Mouse (Mus musculus): ENCODE measurements around the gene Tnni2. TPM values are rescaled to one million over a fixed set of nuclear protein-coding genes. Genes with fewer than 3 reads are reported as not detected.

Gene Tnni2
- polyA plus RNA-seq, 1 experiment from 2014 or later = 17.6 TPM

DNA sequence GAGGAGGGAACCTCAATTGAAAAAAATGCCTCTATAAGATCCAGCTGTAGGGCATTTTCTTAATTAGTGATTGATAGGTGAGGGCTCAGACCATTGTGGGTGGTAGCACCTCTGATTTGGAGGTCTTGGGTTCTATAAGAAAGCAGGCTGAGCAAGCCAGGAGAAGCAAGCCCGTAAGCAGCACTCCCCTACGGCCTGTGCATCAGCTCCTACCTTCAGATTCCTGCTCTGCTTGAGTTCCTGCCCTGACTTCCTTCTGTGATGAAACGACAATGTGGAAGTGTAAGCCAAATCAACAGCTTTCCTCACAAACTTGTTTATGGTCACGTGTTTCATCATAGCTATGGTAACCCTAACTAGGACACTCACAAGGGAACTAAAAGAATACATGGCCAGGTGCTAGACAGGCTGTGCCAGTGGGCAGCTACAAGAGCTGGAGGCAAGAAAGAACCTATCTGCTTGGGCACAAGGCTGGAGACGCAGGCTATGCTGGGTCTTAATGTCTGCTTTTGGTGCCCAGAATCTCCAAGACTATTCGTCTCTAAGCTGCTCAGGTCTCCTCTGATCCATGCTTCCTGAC, 7.5 kb downstream of the Tnni2 start:
- Histone ChIP-seq H3K9ac (ENCODE audit: low read length) (no peak overlapping the region), H3K27me3 (ENCODE audit: control insufficient read depth, insufficient read depth, low read depth, low read length) (no peaks in the 10 kb centered on the region), H3K36me3 (ENCODE audit: control insufficient read depth, insufficient read depth, low read length) (no peaks in the 10 kb centered on the region), H3K4me2 (ENCODE audit: low read depth, low read length) (no peak overlapping the region), H3K4me3 (ENCODE audit: low read length) (no peak overlapping the region), H3K27ac (ENCODE audit: low read length) (no peak overlapping the region), H3K4me1 (replicated peaks; ENCODE audit: control insufficient read depth, insufficient read depth, low read length) (peaks cover under 1% of the 10 kb centered on the region), H3K9me3 (ENCODE audit: control insufficient read depth, low read length) (no peaks in the 10 kb centered on the region)
- 72% methylated on average over 6 of the region's 6 CpGs for WGBS
- 0 out of 2 replicates have a peak, but pooled peaks have one; percentile 10 for ATAC-seq (ENCODE audit: low read depth)

DNA sequence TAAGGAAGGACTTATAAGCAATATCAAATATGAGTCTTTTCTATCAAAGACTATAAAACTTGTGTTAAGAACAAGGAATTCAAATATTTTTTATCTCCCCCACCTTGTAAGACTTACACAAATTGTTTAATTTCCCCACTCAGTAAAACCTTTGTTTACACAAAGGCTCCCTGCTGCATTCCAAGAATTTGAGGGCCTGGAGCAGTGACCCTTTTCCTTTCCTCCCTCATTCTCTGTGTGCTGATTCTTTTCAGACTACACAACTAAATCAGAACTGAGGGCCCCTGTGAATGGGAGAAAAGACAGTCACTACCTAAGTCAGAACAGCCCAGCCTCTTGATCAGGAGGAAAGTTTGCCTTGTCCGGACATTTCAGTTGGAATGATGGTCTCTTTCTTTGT, 13.1 kb downstream of the Tnni2 start:
- no peaks in the 10 kb centered on the region for H3K27me3 ChIP-seq (ENCODE audit: control insufficient read depth, insufficient read depth, low read depth, low read length)
- 39% methylated on average over 1 of the region's 1 CpGs for WGBS
- no peak for ATAC-seq (ENCODE audit: low read depth)
- H3K36me3 ChIP-seq (ENCODE audit: control insufficient read depth, insufficient read depth, low read length) = no peaks in the 10 kb centered on the region
- peak overlapping the region; percentile 90 for H3K27ac ChIP-seq (ENCODE audit: low read length)
- no peaks in the 10 kb centered on the region for H3K9me3 ChIP-seq (ENCODE audit: control insufficient read depth, low read length)
- peak overlapping the region; percentile 49; the same call in 1 of the 2 replicates for H3K9ac ChIP-seq (ENCODE audit: low read length)
- H3K4me2 ChIP-seq (ENCODE audit: low read depth, low read length) = no peak overlapping the region
- peaks cover 47% of the 10 kb centered on the region for H3K4me1 ChIP-seq (replicated peaks; ENCODE audit: control insufficient read depth, insufficient read depth, low read length)
- no peak overlapping the region for H3K4me3 ChIP-seq (ENCODE audit: low read length)

DNA sequence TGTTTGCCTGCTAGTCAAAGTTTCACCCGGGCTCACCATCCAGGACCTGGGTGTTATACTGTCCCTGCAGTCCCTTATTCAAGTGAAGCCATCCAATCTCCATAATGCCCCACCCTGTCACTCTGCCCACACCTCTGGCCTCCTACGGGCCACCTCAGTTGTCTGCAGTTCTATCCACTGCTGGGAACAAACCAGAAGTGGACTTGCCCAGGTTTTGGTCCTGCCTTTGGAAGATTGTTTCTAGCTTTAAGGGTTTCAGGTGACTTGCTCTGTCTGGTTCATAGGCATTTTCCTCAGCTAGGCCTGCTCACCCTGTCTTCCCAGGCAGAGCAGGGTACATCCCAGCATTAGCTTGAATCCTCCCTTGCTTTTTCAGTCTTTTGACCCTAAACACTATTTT, 13.6 kb downstream of the Tnni2 start:
- Histone ChIP-seq H3K9me3 (ENCODE audit: control insufficient read depth, low read length) (no peaks in the 10 kb centered on the region), H3K4me2 (ENCODE audit: low read depth, low read length) (no peak overlapping the region), H3K27me3 (ENCODE audit: control insufficient read depth, insufficient read depth, low read depth, low read length) (no peaks in the 10 kb centered on the region), H3K36me3 (ENCODE audit: control insufficient read depth, insufficient read depth, low read length) (no peaks in the 10 kb centered on the region), H3K4me3 (ENCODE audit: low read length) (no peak overlapping the region), H3K4me1 (replicated peaks; ENCODE audit: control insufficient read depth, insufficient read depth, low read length) (peaks cover 50% of the 10 kb centered on the region), H3K9ac (ENCODE audit: low read length) (peak overlapping the region; percentile 49; the same call in 1 of the 2 replicates), H3K27ac (ENCODE audit: low read length) (peak overlapping the region; percentile 90)
- WGBS = 30% methylated on average over 2 of the region's 2 CpGs
- no peak for ATAC-seq (ENCODE audit: low read depth)

DNA sequence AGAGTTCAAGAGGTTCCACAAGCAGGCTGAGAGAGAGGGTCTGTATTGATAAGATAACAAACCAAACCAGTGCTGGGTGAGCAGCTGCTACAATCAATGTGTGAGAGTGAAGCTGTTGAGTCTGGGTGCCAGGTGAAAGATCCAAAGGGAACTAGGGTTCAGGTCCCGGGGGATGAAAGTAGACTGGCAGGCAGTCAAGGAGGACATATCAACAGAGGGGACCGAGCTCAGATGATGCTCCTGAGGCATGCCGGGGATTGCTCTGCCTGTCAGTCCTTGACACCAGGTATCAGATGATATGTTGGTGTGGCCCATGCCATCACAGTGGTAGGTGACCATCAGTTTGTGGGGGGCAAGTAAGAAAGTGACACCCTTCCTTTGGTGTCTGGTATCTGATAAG, 15.2 kb downstream of the Tnni2 start:
- no peak for ATAC-seq (ENCODE audit: low read depth)
- Histone ChIP-seq H3K4me3 (ENCODE audit: low read length) (no peak overlapping the region), H3K4me1 (replicated peaks; ENCODE audit: control insufficient read depth, insufficient read depth, low read length) (peaks cover 50% of the 10 kb centered on the region), H3K36me3 (ENCODE audit: control insufficient read depth, insufficient read depth, low read length) (no peaks in the 10 kb centered on the region), H3K9me3 (ENCODE audit: control insufficient read depth, low read length) (no peaks in the 10 kb centered on the region), H3K9ac (ENCODE audit: low read length) (peak overlapping the region; percentile 28; the same call in 1 of the 2 replicates), H3K27ac (ENCODE audit: low read length) (peak overlapping the region; percentile 93), H3K27me3 (ENCODE audit: control insufficient read depth, insufficient read depth, low read depth, low read length) (no peaks in the 10 kb centered on the region), H3K4me2 (ENCODE audit: low read depth, low read length) (no peak overlapping the region)
- 28% methylated on average over 3 of the region's 3 CpGs for WGBS

DNA sequence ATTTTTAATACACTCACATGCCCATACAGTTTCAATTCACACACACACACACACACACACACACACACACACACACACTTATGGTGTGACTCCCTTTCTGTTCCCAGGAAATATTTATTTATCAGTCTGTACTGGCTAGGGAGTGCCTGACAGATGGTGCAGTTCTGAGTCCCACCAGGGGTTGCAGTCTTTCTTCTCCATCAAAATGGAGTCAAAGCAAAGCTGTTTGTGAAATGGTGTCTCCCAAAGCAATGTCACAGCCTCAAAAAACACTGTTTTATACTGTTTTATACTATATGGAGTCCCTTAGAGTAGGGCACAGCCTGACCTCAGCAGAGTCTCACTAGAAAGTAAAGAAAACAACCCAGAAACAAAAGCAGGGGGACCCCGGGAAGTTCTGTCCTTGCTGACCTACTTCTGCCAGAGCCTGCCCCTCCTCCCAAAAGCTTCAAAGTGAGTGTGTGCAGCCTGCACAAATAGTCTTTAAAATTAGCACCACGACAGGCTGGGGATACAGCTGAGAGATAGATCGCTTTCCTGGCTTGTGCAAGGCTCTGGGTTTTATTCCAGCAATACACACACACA, 15.7 kb downstream of the Tnni2 start:
- no peak overlapping the region for H3K4me2 ChIP-seq (ENCODE audit: low read depth, low read length)
- H3K4me1 ChIP-seq (replicated peaks; ENCODE audit: control insufficient read depth, insufficient read depth, low read length) = peaks cover 50% of the 10 kb centered on the region
- H3K9me3 ChIP-seq (ENCODE audit: control insufficient read depth, low read length) = no peaks in the 10 kb centered on the region
- no peaks in the 10 kb centered on the region for H3K36me3 ChIP-seq (ENCODE audit: control insufficient read depth, insufficient read depth, low read length)
- peak overlapping the region; percentile 37 for H3K9ac ChIP-seq (ENCODE audit: low read length)
- no peaks in the 10 kb centered on the region for H3K27me3 ChIP-seq (ENCODE audit: control insufficient read depth, insufficient read depth, low read depth, low read length)
- H3K4me3 ChIP-seq (ENCODE audit: low read length) = no peak overlapping the region
- peak overlapping the region; percentile 93 for H3K27ac ChIP-seq (ENCODE audit: low read length)
- ATAC-seq (ENCODE audit: low read depth) = peak; percentile 55
- 7% methylated on average over 3 of the region's 3 CpGs for WGBS

DNA sequence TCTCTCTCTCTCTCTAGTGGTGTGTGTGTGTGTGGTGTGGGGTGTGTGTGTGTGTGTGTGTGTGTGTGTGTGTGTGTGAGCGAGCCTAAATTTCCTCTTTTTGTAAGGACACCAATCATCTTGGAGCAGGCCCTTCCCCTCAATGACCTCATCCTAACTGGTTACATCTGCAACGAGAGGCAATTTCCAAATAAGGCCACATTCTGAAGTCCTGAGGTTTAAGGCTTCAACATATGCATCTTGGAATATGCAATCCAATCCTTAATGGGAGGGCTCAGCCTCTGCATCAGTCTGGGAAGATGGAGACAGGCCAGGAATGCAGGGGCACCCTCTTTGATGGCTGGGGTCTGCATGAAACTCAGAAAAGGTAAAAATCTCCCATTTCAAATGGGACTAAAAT, 16.4 kb downstream of the Tnni2 start:
- ATAC-seq (ENCODE audit: low read depth) = peak; percentile 78

DNA sequence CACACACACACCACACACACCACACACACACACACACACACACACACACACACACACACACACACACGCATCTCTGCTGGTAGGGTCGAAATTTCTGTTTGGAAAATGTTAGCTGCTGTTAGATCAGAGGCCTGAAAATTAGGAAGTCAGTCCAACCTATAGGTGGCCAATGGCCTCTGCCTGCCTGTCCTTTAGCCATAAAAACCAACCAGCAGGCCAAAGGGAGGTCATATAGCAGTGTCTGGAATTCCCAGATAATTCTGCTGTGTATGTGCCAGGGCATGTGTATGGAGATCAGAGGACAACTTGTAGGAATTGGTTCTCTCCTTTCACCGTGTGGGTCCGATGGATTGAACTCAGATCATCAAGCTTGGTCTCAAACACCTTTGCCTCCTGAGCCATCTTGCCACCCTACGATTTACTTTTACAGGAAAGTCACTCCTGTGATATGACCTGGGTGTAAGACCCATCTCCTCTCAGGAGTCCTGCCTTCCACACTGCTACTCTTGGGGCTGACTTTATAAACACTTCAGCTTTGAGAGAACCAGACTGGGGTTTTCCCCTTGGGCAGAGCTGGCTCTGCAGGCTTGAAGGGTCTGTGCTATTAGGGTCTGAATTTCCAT, 17.2 kb downstream of the Tnni2 start:
- no peaks in the 10 kb centered on the region for H3K27me3 ChIP-seq (ENCODE audit: control insufficient read depth, insufficient read depth, low read depth, low read length)
- no peak overlapping the region for H3K4me3 ChIP-seq (ENCODE audit: low read length)
- no peak overlapping the region for H3K4me2 ChIP-seq (ENCODE audit: low read depth, low read length)
- ATAC-seq (ENCODE audit: low read depth) = no peak
- WGBS = 45% methylated on average over 5 of the region's 5 CpGs
- peaks cover 50% of the 10 kb centered on the region for H3K4me1 ChIP-seq (replicated peaks; ENCODE audit: control insufficient read depth, insufficient read depth, low read length)
- peak overlapping the region; percentile 93 for H3K27ac ChIP-seq (ENCODE audit: low read length)
- H3K9ac ChIP-seq (ENCODE audit: low read length) = 0 out of 2 replicates have a peak overlapping the region, but pooled peaks have one; percentile 5
- no peaks in the 10 kb centered on the region for H3K9me3 ChIP-seq (ENCODE audit: control insufficient read depth, low read length)
- no peaks in the 10 kb centered on the region for H3K36me3 ChIP-seq (ENCODE audit: control insufficient read depth, insufficient read depth, low read length)

More for the DNA sequence above, 16.4 kb downstream of the Tnni2 start:
- no peak overlapping the region for H3K4me3 ChIP-seq (ENCODE audit: low read length)
- H3K9ac ChIP-seq (ENCODE audit: low read length) = no peak overlapping the region; the same call in 1 of the 2 replicates
- H3K27ac ChIP-seq (ENCODE audit: low read length) = peak overlapping the region; percentile 93
- no peaks in the 10 kb centered on the region for H3K36me3 ChIP-seq (ENCODE audit: control insufficient read depth, insufficient read depth, low read length)
- WGBS = 23% methylated on average over 2 of the region's 2 CpGs
- no peak overlapping the region for H3K4me2 ChIP-seq (ENCODE audit: low read depth, low read length)
- peaks cover 50% of the 10 kb centered on the region for H3K4me1 ChIP-seq (replicated peaks; ENCODE audit: control insufficient read depth, insufficient read depth, low read length)
- H3K27me3 ChIP-seq (ENCODE audit: control insufficient read depth, insufficient read depth, low read depth, low read length) = no peaks in the 10 kb centered on the region
- H3K9me3 ChIP-seq (ENCODE audit: control insufficient read depth, low read length) = no peaks in the 10 kb centered on the region

DNA sequence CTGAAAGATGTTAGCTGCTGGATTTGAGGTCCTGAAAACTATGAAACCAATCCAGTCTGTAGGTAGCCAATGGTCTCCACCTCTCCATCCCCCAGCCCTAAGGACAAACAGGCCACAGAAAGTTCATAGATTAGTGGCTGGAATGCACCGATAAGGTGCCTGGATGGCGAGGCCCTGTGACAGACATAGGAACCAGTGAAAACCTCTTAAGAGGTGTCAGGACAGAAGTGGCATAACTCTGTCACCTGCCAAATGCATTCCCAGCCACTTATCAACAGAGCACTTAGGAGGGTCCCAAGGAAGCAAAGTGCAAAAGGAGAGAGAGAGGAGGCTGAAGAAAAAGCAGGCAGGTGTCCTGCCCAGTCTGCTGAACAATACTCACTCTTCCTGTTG, 17.7 kb downstream of the Tnni2 start:
- Histone ChIP-seq H3K27ac (ENCODE audit: low read length) (peak overlapping the region; percentile 93), H3K36me3 (ENCODE audit: control insufficient read depth, insufficient read depth, low read length) (no peaks in the 10 kb centered on the region), H3K27me3 (ENCODE audit: control insufficient read depth, insufficient read depth, low read depth, low read length) (no peaks in the 10 kb centered on the region), H3K9me3 (ENCODE audit: control insufficient read depth, low read length) (no peaks in the 10 kb centered on the region), H3K4me1 (replicated peaks; ENCODE audit: control insufficient read depth, insufficient read depth, low read length) (peaks cover 47% of the 10 kb centered on the region), H3K4me2 (ENCODE audit: low read depth, low read length) (no peak overlapping the region), H3K4me3 (ENCODE audit: low read length) (no peak overlapping the region), H3K9ac (ENCODE audit: low read length) (no peak overlapping the region)
- 34% methylated on average over 2 of the region's 2 CpGs for WGBS
- ATAC-seq (ENCODE audit: low read depth) = peak; percentile 29; the same call in 1 of the 2 replicates

DNA sequence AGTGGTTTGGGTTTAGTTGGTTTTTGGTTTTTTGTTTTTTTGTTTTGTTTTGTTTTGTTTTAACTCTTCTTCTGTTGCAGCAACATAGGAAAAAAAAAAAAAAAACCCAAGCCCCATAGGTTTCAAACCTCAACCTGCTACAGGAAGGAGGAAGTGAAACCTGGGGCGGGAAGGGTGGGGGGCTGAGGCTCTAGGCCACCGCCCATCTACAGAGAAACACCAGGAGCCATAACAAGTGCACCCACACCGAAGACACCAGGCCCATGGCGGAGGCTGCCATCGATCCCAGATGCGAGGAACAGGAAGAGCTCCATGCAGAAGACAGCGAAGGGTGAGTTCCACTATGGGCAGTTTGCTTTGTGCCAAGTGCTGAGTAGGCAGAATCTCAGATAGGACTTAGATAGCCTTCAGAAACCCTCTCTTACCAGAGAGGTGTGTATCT, 19.0 kb downstream of the Tnni2 start, which contains the start of gene Lsp1:
Gene Lsp1, plus strand, starts transcription at position 174 of the 442 bp plus-strand sequence.
- no peak within 1 kb of the TSS for H3K9ac ChIP-seq (ENCODE audit: low read length)
- peaks cover 37% of the 10 kb centered on the region for H3K4me1 ChIP-seq (replicated peaks; ENCODE audit: control insufficient read depth, insufficient read depth, low read length)
- WGBS = 84% methylated on average over 7 of the region's 7 CpGs

More for the DNA sequence above, 19.0 kb downstream of the Tnni2 start, which contains the start of gene Lsp1:
- H3K27ac ChIP-seq (ENCODE audit: low read length) = peak within 1 kb of the TSS; percentile 93
- H3K36me3 ChIP-seq (ENCODE audit: control insufficient read depth, insufficient read depth, low read length) = no peaks in the 10 kb centered on the region
- no peak for ATAC-seq (ENCODE audit: low read depth)
- no peaks in the 10 kb centered on the region for H3K9me3 ChIP-seq (ENCODE audit: control insufficient read depth, low read length)
- no peaks in the 10 kb centered on the region for H3K27me3 ChIP-seq (ENCODE audit: control insufficient read depth, insufficient read depth, low read depth, low read length)
- no peak within 1 kb of the TSS for H3K4me3 ChIP-seq (ENCODE audit: low read length)
- H3K4me2 ChIP-seq (ENCODE audit: low read depth, low read length) = no peak within 1 kb of the TSS
